ENCODE assay signal across 1 mouse cellular context in the genomic region with DNA sequence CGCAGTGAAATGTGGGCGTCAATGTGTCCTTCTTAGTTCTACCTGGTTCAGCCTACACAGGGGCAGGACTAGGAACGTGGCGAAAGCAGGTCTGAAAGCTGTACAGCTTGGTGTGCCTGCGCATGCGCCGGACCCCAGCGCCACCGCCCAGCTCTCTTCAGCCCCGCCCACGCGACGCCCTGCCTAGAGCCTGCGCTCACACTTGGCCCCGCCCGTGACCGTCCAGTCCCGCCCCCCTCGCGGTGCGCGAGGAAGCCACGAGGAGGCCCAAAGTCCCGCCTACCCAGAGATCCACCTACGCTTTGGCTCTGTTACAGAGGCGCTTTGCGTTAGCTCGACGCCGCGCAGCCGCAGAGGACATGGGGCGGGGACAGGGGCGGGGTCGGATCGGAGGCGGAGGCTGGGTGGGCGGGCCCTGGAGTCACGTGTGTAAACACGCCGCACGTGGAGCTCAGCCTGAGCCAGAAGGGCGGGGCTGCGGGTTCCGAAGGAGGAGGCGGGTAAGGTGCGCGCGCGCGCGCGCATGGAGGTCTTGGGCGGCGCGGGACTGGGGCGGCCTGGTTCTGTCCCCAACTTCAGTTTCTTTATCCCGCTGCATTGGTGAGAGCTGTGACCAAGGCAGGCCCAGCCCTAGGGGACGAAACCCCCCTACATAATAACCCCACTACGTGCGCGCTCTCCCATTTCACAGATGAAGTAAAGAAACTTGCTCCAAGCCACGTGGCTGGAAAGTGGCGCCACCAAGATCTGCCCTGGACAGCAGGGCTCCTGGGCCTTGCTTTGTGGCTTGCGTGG.
TF ChIP-seq lines count a peak whose summit lies in the region.

No protein-coding gene starts in this region.

TF ChIP-seq in MEL, 35 proteins besides CTCF, POLR2A, EP300 and RAD21 (continued from another document):
- TF ChIP-seq SIN3A (IDR thresholded peaks at IDR 0.05; ENCODE audit: low read length) (peak; percentile 100), USF1 (IDR thresholded peaks at IDR 0.05; ENCODE audit: low read depth, low read length) (peak; percentile 98), TBP (IDR thresholded peaks at IDR 0.05; ENCODE audit: low read depth, low read length) (no peak), NELFE (IDR thresholded peaks at IDR 0.05; ENCODE audit: low read depth, low read length) (peak; percentile 47), JUND (IDR thresholded peaks at IDR 0.05; ENCODE audit: low read depth, low read length) (no peak), MYB (IDR thresholded peaks at IDR 0.05; ENCODE audit: low read depth, low read length) (no peak), MXI1 (IDR thresholded peaks at IDR 0.05; ENCODE audit: low read depth, low read length) (peak; percentile 92), MEF2A (IDR thresholded peaks at IDR 0.05; ENCODE audit: extremely low read depth, insufficient replicate concordance, low read depth, low read length, poor library complexity, severe bottlenecking) (no peak), ELF1 (IDR thresholded peaks at IDR 0.05; ENCODE audit: low read depth, low read length) (no peak), USF2 (IDR thresholded peaks at IDR 0.05; ENCODE audit: borderline replicate concordance in 1 of 2, insufficient read depth in 1 of 2, low read depth in 1 of 2, low read length in 2 of 2) (peak; percentile 68 to 90; a peak in 3 of 4 replicates), ZNF384 (IDR thresholded peaks at IDR 0.05; ENCODE audit: low read depth, low read length) (no peak), BHLHE40 (IDR thresholded peaks at IDR 0.05; ENCODE audit: borderline replicate concordance, low read depth, low read length) (peak; percentile 44; the same call in 1 of the 2 replicates), NRF1 (IDR thresholded peaks at IDR 0.05; ENCODE audit: insufficient read depth, low read depth, low read length, poor library complexity, severe bottlenecking) (peak; percentile 88)
